Mouse (Mus musculus) kidney, embryonic 16.5 days (tissue): ENCODE data around the gene Stard10. TPM values are rescaled to one million over a fixed set of nuclear protein-coding genes. Genes with fewer than 3 reads are reported as not detected.
A peak's percentile ranks its signal among the peaks of the same experiment; 100 is the strongest.

Source experiments
- ATAC-seq: fragments of 200-750 bp; cut with Nextera tagmentation; 2 replicates; pipeline ENCODE4 v1.8.0; 2017; ENCODE audit warnings: moderate TSS enrichment; ENCODE audit not compliant: low FRiP score, low TSS enrichment
- H3K27ac ChIP-seq: fragments of 300-500 bp; sonication (generic); 2 replicates; pipeline ENCODE4 v1.5.1; 2014; ENCODE audit warnings: low read length
- H3K27me3 ChIP-seq: fragments of 300-500 bp; sonication (generic); 2 replicates; pipeline ENCODE4 v1.6.1; 2014; ENCODE audit warnings: low read length, control low read depth, mixed read lengths; ENCODE audit not compliant: insufficient read depth
- H3K36me3 ChIP-seq: fragments of 300-500 bp; sonication (generic); 2 replicates; pipeline ENCODE4 v1.6.1; 2014; ENCODE audit warnings: low read length, control low read depth, mixed read lengths; ENCODE audit not compliant: insufficient read depth
- H3K4me1 ChIP-seq: fragments of 300-500 bp; sonication (generic); 2 replicates; pipeline ENCODE4 v1.6.1; 2014; ENCODE audit warnings: low read length, control low read depth, mixed read lengths; ENCODE audit not compliant: insufficient read depth
- H3K4me2 ChIP-seq: fragments of 300-500 bp; sonication (generic); replicated peaks from 2 replicates; pipeline ENCODE4 v1.6.1; 2014; ENCODE audit warnings: low read depth, low read length
- H3K4me3 ChIP-seq: fragments of 300-500 bp; sonication (generic); 2 replicates; pipeline ENCODE4 v1.5.1; 2014; ENCODE audit warnings: mild to moderate bottlenecking, low read length
- H3K9ac ChIP-seq: fragments of 300-500 bp; sonication (generic); replicated peaks from 2 replicates; pipeline ENCODE4 v1.6.1; 2014; ENCODE audit warnings: low read length
- H3K9me3 ChIP-seq: fragments of 300-500 bp; sonication (generic); 2 replicates; pipeline ENCODE4 v1.6.1; 2016; ENCODE audit warnings: low read length, control low read depth
- WGBS: fragments of 180-500 bp; shearing (Covaris S2); extraction: QIAGEN DNeasy Blood & Tissue Kit; methylation state at CpG from one replicate; pipeline ENCODE4 v1.1.7; 2014; 5-methylcytosine and 5-hydroxymethylcytosine counted together
- polyA plus RNA-seq: library from polyadenylated mRNA; unstranded; fragments of >200 nt; fragmentation: Nextera tagmentation; extraction: Ambion mirVana; gene quantifications from 2 replicates; pipeline ENCODE4 v1.2.1, GENCODE M21; 2015

Stard10 gene
- polyA plus RNA-seq, 1 experiment from 2014 or later = 66.8 TPM

GRCm38 (mm10) chr7:101356868-101357267 is 40.0 kb downstream of the Stard10 start:
- no peak for ATAC-seq
- Histone ChIP-seq H3K9me3 (no peaks in the 10 kb centered on the region), H3K4me3 (no peak overlapping the region), H3K9ac (no peak overlapping the region), H3K4me2 (no peak overlapping the region), H3K36me3 (no peaks in the 10 kb centered on the region), H3K4me1 (peaks cover 4% of the 10 kb centered on the region; the same call in 1 of the 2 replicates), H3K27ac (no peak overlapping the region), H3K27me3 (no peaks in the 10 kb centered on the region)
- WGBS = 61% methylated on average over 3 of the region's 3 CpGs

- Histone ChIP-seq H3K9me3 (no peaks in the 10 kb centered on the region), H3K4me3 (no peak overlapping the region), H3K27me3 (no peaks in the 10 kb centered on the region), H3K9ac (no peak overlapping the region), H3K27ac (no peak overlapping the region), H3K36me3 (no peaks in the 10 kb centered on the region), H3K4me1 (peaks cover 4% of the 10 kb centered on the region; the same call in 1 of the 2 replicates), H3K4me2 (no peak overlapping the region)
- WGBS = 39% methylated on average over 3 of the region's 3 CpGs
- no peak for ATAC-seq
Observed at GRCm38 (mm10) chr7:101360406-101360805, 43.5 kb downstream of the Stard10 start.

- H3K4me1 ChIP-seq = peaks cover 4% of the 10 kb centered on the region; the same call in 1 of the 2 replicates
- no peak overlapping the region for H3K4me2 ChIP-seq
- H3K27me3 ChIP-seq = no peaks in the 10 kb centered on the region
- H3K4me3 ChIP-seq = no peak overlapping the region
- H3K9me3 ChIP-seq = no peaks in the 10 kb centered on the region
- H3K9ac ChIP-seq = no peak overlapping the region
- ATAC-seq = no peak
- H3K36me3 ChIP-seq = no peaks in the 10 kb centered on the region
- 79% methylated on average over 4 of the region's 4 CpGs for WGBS
- no peak overlapping the region for H3K27ac ChIP-seq
Observed at GRCm38 (mm10) chr7:101361021-101361420, 44.1 kb downstream of the Stard10 start.

- Histone ChIP-seq H3K9ac (no peak overlapping the region), H3K9me3 (no peaks in the 10 kb centered on the region), H3K27me3 (no peaks in the 10 kb centered on the region), H3K4me2 (no peak overlapping the region), H3K27ac (no peak overlapping the region), H3K4me3 (no peak overlapping the region), H3K36me3 (no peaks in the 10 kb centered on the region), H3K4me1 (0 out of 2 replicates have a peak, but pooled peaks cover under 1% of the 10 kb centered on the region)
- WGBS = 49% methylated on average over 4 of the region's 4 CpGs
- peak; percentile 44; the same call in 1 of the 2 replicates for ATAC-seq
Observed at GRCm38 (mm10) chr7:101361767-101362166, 44.9 kb downstream of the Stard10 start.

GRCm38 (mm10) chr7:101362791-101363191 is 45.9 kb downstream of the Stard10 start:
- no peak overlapping the region for H3K9ac ChIP-seq
- H3K27ac ChIP-seq = no peak overlapping the region
- no peaks in the 10 kb centered on the region for H3K36me3 ChIP-seq
- no peak for ATAC-seq
- no peak overlapping the region for H3K4me3 ChIP-seq
- no peaks in the 10 kb centered on the region for H3K4me1 ChIP-seq
- no peaks in the 10 kb centered on the region for H3K27me3 ChIP-seq
- 79% methylated on average over 5 of the region's 5 CpGs for WGBS
- H3K4me2 ChIP-seq = no peak overlapping the region
- no peaks in the 10 kb centered on the region for H3K9me3 ChIP-seq

GRCm38 (mm10) chr7:101363914-101364313 is 47.0 kb downstream of the Stard10 start:
- Histone ChIP-seq H3K9ac (no peak overlapping the region), H3K4me1 (no peaks in the 10 kb centered on the region), H3K27ac (no peak overlapping the region), H3K27me3 (no peaks in the 10 kb centered on the region), H3K9me3 (no peaks in the 10 kb centered on the region), H3K36me3 (no peaks in the 10 kb centered on the region), H3K4me3 (no peak overlapping the region), H3K4me2 (no peak overlapping the region)
- no peak for ATAC-seq
- WGBS = 72% methylated on average over 5 of the region's 5 CpGs

GRCm38 (mm10) chr7:101367901-101368852 is 51.3 kb downstream of the Stard10 start:
- 54% methylated on average over 11 of the region's 11 CpGs for WGBS
- ATAC-seq = no peak
- Histone ChIP-seq H3K9ac (no peak overlapping the region), H3K27me3 (no peaks in the 10 kb centered on the region), H3K27ac (no peak overlapping the region), H3K36me3 (no peaks in the 10 kb centered on the region), H3K4me3 (no peak overlapping the region), H3K4me2 (no peak overlapping the region), H3K9me3 (no peaks in the 10 kb centered on the region), H3K4me1 (peaks cover 5% of the 10 kb centered on the region; the same call in 1 of the 2 replicates)

GRCm38 (mm10) chr7:101369666-101370065 is 52.8 kb downstream of the Stard10 start:
- ATAC-seq = no peak
- H3K9me3 ChIP-seq = no peaks in the 10 kb centered on the region
- no peaks in the 10 kb centered on the region for H3K27me3 ChIP-seq
- H3K4me2 ChIP-seq = no peak overlapping the region
- no peak overlapping the region for H3K27ac ChIP-seq
- 59% methylated on average over 7 of the region's 7 CpGs for WGBS
- no peaks in the 10 kb centered on the region for H3K36me3 ChIP-seq
- H3K9ac ChIP-seq = no peak overlapping the region
- no peak overlapping the region for H3K4me3 ChIP-seq
- peaks cover 5% of the 10 kb centered on the region; the same call in 1 of the 2 replicates for H3K4me1 ChIP-seq

- no peak; the same call in 1 of the 2 replicates for ATAC-seq
- 85% methylated on average over 26 of the region's 26 CpGs for WGBS
- no peak overlapping the region for H3K9ac ChIP-seq
- no peak overlapping the region for H3K4me2 ChIP-seq
- H3K27me3 ChIP-seq = no peaks in the 10 kb centered on the region
- no peaks in the 10 kb centered on the region for H3K9me3 ChIP-seq
- H3K36me3 ChIP-seq = no peaks in the 10 kb centered on the region
- H3K4me1 ChIP-seq = peaks cover 15% of the 10 kb centered on the region
- H3K4me3 ChIP-seq = no peak overlapping the region
- no peak overlapping the region for H3K27ac ChIP-seq
Observed at GRCm38 (mm10) chr7:101373082-101373481, 56.2 kb downstream of the Stard10 start.

GRCm38 (mm10) chr7:101374155-101374554 is 57.3 kb downstream of the Stard10 start:
- Histone ChIP-seq H3K4me2 (no peak overlapping the region), H3K36me3 (no peaks in the 10 kb centered on the region), H3K27me3 (no peaks in the 10 kb centered on the region), H3K4me1 (peaks cover 25% of the 10 kb centered on the region), H3K27ac (no peak overlapping the region), H3K9ac (no peak overlapping the region), H3K4me3 (no peak overlapping the region), H3K9me3 (no peaks in the 10 kb centered on the region)
- ATAC-seq = no peak
